Mouse (Mus musculus): ENCODE measurements around the gene Arhgef7.

DNA sequence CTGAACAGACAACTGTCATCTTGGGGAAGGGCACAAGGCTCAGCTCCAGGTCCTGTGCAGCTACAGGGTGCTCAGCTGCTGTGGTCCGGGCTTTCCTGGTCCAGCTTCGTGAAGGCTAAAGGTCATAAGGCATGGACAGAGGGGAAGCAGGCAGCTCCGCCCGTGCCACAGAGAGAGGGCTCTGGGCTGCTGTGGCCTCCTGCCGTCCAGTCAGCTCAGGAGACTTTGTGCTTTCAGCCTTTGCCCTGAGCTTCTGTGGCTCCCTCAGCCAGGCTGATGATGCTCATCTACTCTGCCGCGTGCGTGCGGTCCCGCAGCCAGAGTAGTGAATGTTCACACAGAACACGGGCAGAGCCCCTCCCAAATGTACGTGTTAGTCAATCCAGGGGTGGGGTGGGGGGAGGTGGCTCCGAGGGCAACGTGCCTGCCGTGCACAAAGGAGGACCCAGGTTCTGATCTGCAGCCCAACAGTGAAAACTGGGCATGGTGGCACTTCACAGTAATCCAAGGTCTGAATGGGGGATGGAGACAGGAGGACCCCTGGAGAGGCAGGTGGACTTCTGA lies 8.2 kb downstream of the Arhgef7 start:
- TF ChIP-seq GATA1 (IDR thresholded peaks at IDR 0.05; ENCODE audit: borderline replicate concordance, low read length) = no peak
- no peak for TF ChIP-seq FLI1 (IDR thresholded peaks at IDR 0.05; ENCODE audit: low read length)
